Mouse (Mus musculus) gastrocnemius, postnatal 14 days (tissue): Measurements from ENCODE around the gene Usf3. TPM values are rescaled to one million over a fixed set of nuclear protein-coding genes. Genes with fewer than 3 reads are reported as not detected.

Experiments
- total RNA-seq, 2 experiments: library from RNA; stranded (reverse); gene quantifications; 2 replicates each; pipeline ENCODE4 v1.2.3; 2021

Usf3 gene
- total RNA-seq, 2 experiments from 2014 or later, result 27.7 to 34.3 TPM

Other genes starting within 250 kb of the Usf3 start
- gene Qtrt2, start 246.4 kb upstream of the Usf3 start, total RNA-seq, result 1 to 10 TPM; 7.4 to 9.5 TPM
- 1 to 10 TPM; 1.6 to 6.0 TPM for gene Zdhhc23, start 193.5 kb upstream of the Usf3 start, total RNA-seq
- 1 to 10 TPM in 1 of 2 experiments, under 1 TPM in 1; 0.68 to 1.1 TPM for gene Gramd1c, start 109.9 kb upstream of the Usf3 start, total RNA-seq
- gene Atp6v1a, start 33.5 kb upstream of the Usf3 start, total RNA-seq, result 10 to 100 TPM; 27.0 to 31.6 TPM
- 100 to 1,000 TPM; 175 to 187 TPM for gene Naa50, start 33.4 kb upstream of the Usf3 start, total RNA-seq
- gene Sidt1, start 159.9 kb downstream of the Usf3 start, total RNA-seq, result under 1 TPM; 0.07 to 0.35 TPM
- 1 to 10 TPM; 4.8 to 6.2 TPM for gene Spice1, start 173.9 kb downstream of the Usf3 start, total RNA-seq
- under 1 TPM; 0.10 to 0.24 TPM for gene Cfap44, start 221.6 kb downstream of the Usf3 start, total RNA-seq